Mouse (Mus musculus) limb, embryonic 10.5 days (tissue): Measurements from ENCODE around the gene Paxx. TPM values are rescaled to one million over a fixed set of nuclear protein-coding genes. Genes with fewer than 3 reads are reported as not detected.
"Not testable (repeated sequence)": the region's sequence is repeated elsewhere in the genome, so short reads cannot be mapped to it uniquely, and the experiment has no call there.

Experiments
- DNase-seq: peaks from one replicate; pipeline ENCODE4 v3.0.0-alpha.2; 2017; ENCODE audit warnings: low spot score
- H3K27ac ChIP-seq: fragments of 300-500 bp; sonication (generic); 2 replicates; pipeline ENCODE4 v1.5.1; 2016; ENCODE audit warnings: mild to moderate bottlenecking
- H3K27me3 ChIP-seq: fragments of 300-500 bp; sonication (generic); 2 replicates; pipeline ENCODE4 v1.6.1; 2016; ENCODE audit warnings: low read depth, mild to moderate bottlenecking; ENCODE audit not compliant: poor library complexity, severe bottlenecking
- H3K36me3 ChIP-seq: fragments of 300-500 bp; sonication (generic); 2 replicates; pipeline ENCODE4 v1.6.1; 2016; ENCODE audit warnings: mild to moderate bottlenecking, moderate library complexity
- H3K4me1 ChIP-seq: fragments of 300-500 bp; sonication (generic); 2 replicates; pipeline ENCODE4 v1.6.1; 2016
- H3K4me3 ChIP-seq: fragments of 300-500 bp; sonication (generic); 2 replicates; pipeline ENCODE4 v1.5.1; 2016; ENCODE audit warnings: mild to moderate bottlenecking, moderate library complexity
- H3K9me3 ChIP-seq: fragments of 300-500 bp; sonication (generic); replicated peaks from 2 replicates; pipeline ENCODE4 v1.6.1; 2016; ENCODE audit warnings: mild to moderate bottlenecking
- WGBS: fragments of 180-500 bp; shearing (Covaris S2); methylation state at CpG from one replicate; pipeline ENCODE4 v1.1.7; 2016; 5-methylcytosine and 5-hydroxymethylcytosine counted together
- polyA plus RNA-seq: library from polyadenylated mRNA; unstranded; fragments of >200 nt; fragmentation: Nextera tagmentation; extraction: Ambion mirVana; gene quantifications from 2 replicates; pipeline ENCODE4 v1.2.1, GENCODE M21; 2016

Gene Paxx
- polyA plus RNA-seq, 1 experiment from 2014 or later, result 14.6 TPM

GRCm38 (mm10) chr2:25429435-25430180, 31.3 kb downstream of the Paxx start:
- 82% methylated on average over 5 of the region's 5 CpGs for WGBS
- H3K36me3 ChIP-seq, result no peaks in the 10 kb centered on the region
- H3K4me3 ChIP-seq, result peak overlapping the region; percentile 77
- DNase-seq, result no peak
- H3K4me1 ChIP-seq, result peaks cover 31% of the 10 kb centered on the region
- peaks cover 66% of the 10 kb centered on the region for H3K27me3 ChIP-seq
- H3K9me3 ChIP-seq, result no peaks in the 10 kb centered on the region
- H3K27ac ChIP-seq, result no peak overlapping the region

GRCm38 (mm10) chr2:25428442-25429236, 32.3 kb downstream of the Paxx start, which contains the start of gene Abca2:
Abca2 (plus strand) TSS chr2:25428703.
- H3K36me3 ChIP-seq, result no peaks in the 10 kb centered on the region
- peaks cover 31% of the 10 kb centered on the region for H3K4me1 ChIP-seq
- WGBS, result under 1% methylated on average over 89 of the region's 89 CpGs
- H3K27me3 ChIP-seq, result peaks cover 70% of the 10 kb centered on the region
- no peaks in the 10 kb centered on the region for H3K9me3 ChIP-seq
- peak within 1 kb of the TSS; percentile 77 for H3K4me3 ChIP-seq
- peak within 1 kb of the TSS; percentile 83 for H3K27ac ChIP-seq
- peak; percentile 97 for DNase-seq

- Histone ChIP-seq H3K36me3 (no peaks in the 10 kb centered on the region), H3K27me3 (peaks cover 79% of the 10 kb centered on the region), H3K4me1 (peaks cover 20% of the 10 kb centered on the region), H3K4me3 (no peak overlapping the region), H3K9me3 (no peaks in the 10 kb centered on the region), H3K27ac (no peak overlapping the region)
- WGBS, result 88% methylated on average over 5 of the region's 5 CpGs
- DNase-seq, result no peak
Observed at GRCm38 (mm10) chr2:25427256-25427655, 33.6 kb downstream of the Paxx start.

- Histone ChIP-seq H3K36me3 (no peaks in the 10 kb centered on the region), H3K27ac (no peak overlapping the region), H3K27me3 (peaks cover 82% of the 10 kb centered on the region), H3K9me3 (no peaks in the 10 kb centered on the region), H3K4me3 (no peak overlapping the region), H3K4me1 (peaks cover 15% of the 10 kb centered on the region)
- 37% methylated on average over 5 of the region's 5 CpGs for WGBS
- DNase-seq, result peak; percentile 82
Observed at GRCm38 (mm10) chr2:25426721-25427191, 34.1 kb downstream of the Paxx start.

- WGBS, result 49% methylated on average over 27 of the region's 27 CpGs
- H3K27me3 ChIP-seq, result peaks cover 71% of the 10 kb centered on the region
- H3K9me3 ChIP-seq, result no peaks in the 10 kb centered on the region
Observed at GRCm38 (mm10) chr2:25425481-25425880, 35.4 kb downstream of the Paxx start.

GRCm38 (mm10) chr2:25423626-25424025, 37.3 kb downstream of the Paxx start:
- Histone ChIP-seq H3K36me3 (no peaks in the 10 kb centered on the region), H3K27ac (no peak overlapping the region), H3K4me3 (no peak overlapping the region), H3K9me3 (no peaks in the 10 kb centered on the region), H3K27me3 (peaks cover 54% of the 10 kb centered on the region), H3K4me1 (peaks cover 6% of the 10 kb centered on the region; the same call in 1 of the 2 replicates)
- WGBS, result 79% methylated on average over 1 of the region's 1 CpGs
- DNase-seq, result no peak

More at GRCm38 (mm10) chr2:25425481-25425880, 35.4 kb downstream of the Paxx start:
- Histone ChIP-seq H3K4me1 (peaks cover 14% of the 10 kb centered on the region), H3K27ac (no peak overlapping the region), H3K36me3 (no peaks in the 10 kb centered on the region), H3K4me3 (no peak overlapping the region)
- no peak for DNase-seq

GRCm38 (mm10) chr2:25422587-25423410, 38.1 kb downstream of the Paxx start, which contains the start of gene Fut7:
Fut7 (plus strand) TSS chr2:25423267.
- no peak within 1 kb of the TSS for H3K27ac ChIP-seq
- no peak for DNase-seq

GRCm38 (mm10) chr2:25421896-25422295, 39.0 kb downstream of the Paxx start:
- no peaks in the 10 kb centered on the region for H3K4me1 ChIP-seq
- 24% methylated on average over 3 of the region's 3 CpGs for WGBS
- DNase-seq, result peak; percentile 71
- H3K27me3 ChIP-seq, result peaks cover 53% of the 10 kb centered on the region
- H3K4me3 ChIP-seq, result no peak overlapping the region
- no peaks in the 10 kb centered on the region for H3K36me3 ChIP-seq
- H3K9me3 ChIP-seq, result no peaks in the 10 kb centered on the region
- H3K27ac ChIP-seq, result no peak overlapping the region

More at GRCm38 (mm10) chr2:25422587-25423410, 38.1 kb downstream of the Paxx start, which contains the start of gene Fut7:
- no peaks in the 10 kb centered on the region for H3K36me3 ChIP-seq
- WGBS, result 69% methylated on average over 17 of the region's 17 CpGs
- no peaks in the 10 kb centered on the region for H3K9me3 ChIP-seq
- H3K4me1 ChIP-seq, result no peaks in the 10 kb centered on the region
- H3K27me3 ChIP-seq, result peaks cover 54% of the 10 kb centered on the region
- no peak within 1 kb of the TSS for H3K4me3 ChIP-seq

- no peak overlapping the region for H3K27ac ChIP-seq
- DNase-seq, result no peak
- H3K4me3 ChIP-seq, result no peak overlapping the region
- no peaks in the 10 kb centered on the region for H3K4me1 ChIP-seq
- no peaks in the 10 kb centered on the region for H3K9me3 ChIP-seq
- 39% methylated on average over 3 of the region's 3 CpGs for WGBS
- peaks cover 9% of the 10 kb centered on the region for H3K27me3 ChIP-seq
- H3K36me3 ChIP-seq, result no peaks in the 10 kb centered on the region
Observed at GRCm38 (mm10) chr2:25417426-25417825, 43.5 kb downstream of the Paxx start.

GRCm38 (mm10) chr2:25413436-25413835, 47.5 kb downstream of the Paxx start:
- H3K4me1 ChIP-seq, DNase-seq, H3K27me3 ChIP-seq, H3K36me3 ChIP-seq, H3K27ac ChIP-seq, H3K9me3 ChIP-seq, H3K4me3 ChIP-seq: not testable (repeated sequence)

GRCm38 (mm10) chr2:25408908-25409307, 52.0 kb downstream of the Paxx start:
- H3K4me3 ChIP-seq, result no peak overlapping the region
- DNase-seq, result no peak
- H3K9me3 ChIP-seq, result no peaks in the 10 kb centered on the region
- peaks cover 36% of the 10 kb centered on the region for H3K27me3 ChIP-seq
- H3K27ac ChIP-seq, result no peak overlapping the region
- 82% methylated on average over 10 of the region's 10 CpGs for WGBS
- H3K36me3 ChIP-seq, result no peaks in the 10 kb centered on the region
- H3K4me1 ChIP-seq, result no peaks in the 10 kb centered on the region
